Mouse (Mus musculus): ENCODE results near the gene Thsd4.
A peak's percentile ranks its signal among the peaks of the same experiment; 100 is the strongest.

The Thsd4 gene

GRCm38 (mm10) chr9:60067241-60067640 is 454.6 kb downstream of the Thsd4 start:
- DNase-seq (ENCODE audit: low spot score): no peak

- DNase-seq (ENCODE audit: low spot score): no peak
Measured at GRCm38 (mm10) chr9:60065184-60065583, 456.7 kb downstream of the Thsd4 start.

GRCm38 (mm10) chr9:60063191-60063720 is 458.6 kb downstream of the Thsd4 start:
- no peak for DNase-seq (ENCODE audit: low spot score)

GRCm38 (mm10) chr9:60056131-60056530 is 465.7 kb downstream of the Thsd4 start:
- no peak for DNase-seq (ENCODE audit: low spot score)

GRCm38 (mm10) chr9:60054951-60055350 is 466.9 kb downstream of the Thsd4 start:
- DNase-seq (ENCODE audit: low spot score): no peak

GRCm38 (mm10) chr9:60053117-60053516 is 468.7 kb downstream of the Thsd4 start:
- no peak for DNase-seq (ENCODE audit: low spot score)

- no peak for DNase-seq (ENCODE audit: low spot score)
Measured at GRCm38 (mm10) chr9:60052415-60052814, 469.4 kb downstream of the Thsd4 start.

GRCm38 (mm10) chr9:60043175-60043574 is 478.7 kb downstream of the Thsd4 start:
- no peak for DNase-seq (ENCODE audit: low spot score)

- no peak for DNase-seq (ENCODE audit: low spot score)
Measured at GRCm38 (mm10) chr9:60034883-60035282, 487.0 kb downstream of the Thsd4 start.

GRCm38 (mm10) chr9:60027234-60027633 is 494.6 kb downstream of the Thsd4 start:
- no peak for DNase-seq (ENCODE audit: low spot score)

GRCm38 (mm10) chr9:60026795-60027194 is 495.1 kb downstream of the Thsd4 start:
- no peak for DNase-seq (ENCODE audit: low spot score)

GRCm38 (mm10) chr9:60025919-60026318 is 495.9 kb downstream of the Thsd4 start:
- DNase-seq (ENCODE audit: low spot score): no peak

GRCm38 (mm10) chr9:60024971-60025370 is 496.9 kb downstream of the Thsd4 start:
- peak; percentile 78 for DNase-seq (ENCODE audit: low spot score)

GRCm38 (mm10) chr9:60024545-60024944 is 497.3 kb downstream of the Thsd4 start:
- peak; percentile 40 for DNase-seq (ENCODE audit: low spot score)

- no peak for DNase-seq (ENCODE audit: low spot score)
Measured at GRCm38 (mm10) chr9:60022331-60022730, 499.5 kb downstream of the Thsd4 start.

GRCm38 (mm10) chr9:60020444-60020843 is 501.4 kb downstream of the Thsd4 start:
- no peak for DNase-seq (ENCODE audit: low spot score)

- DNase-seq (ENCODE audit: low spot score): no peak
Measured at GRCm38 (mm10) chr9:60010285-60010684, 511.6 kb downstream of the Thsd4 start.

GRCm38 (mm10) chr9:60008936-60009335 is 512.9 kb downstream of the Thsd4 start:
- no peak for DNase-seq (ENCODE audit: low spot score)

- DNase-seq (ENCODE audit: low spot score): no peak
Measured at GRCm38 (mm10) chr9:60002323-60002722, 519.5 kb downstream of the Thsd4 start.

GRCm38 (mm10) chr9:60001444-60001843 is 520.4 kb downstream of the Thsd4 start:
- no peak for DNase-seq (ENCODE audit: low spot score)

GRCm38 (mm10) chr9:59997725-59998124 is 524.1 kb downstream of the Thsd4 start:
- DNase-seq (ENCODE audit: low spot score): no peak

- no peak for DNase-seq (ENCODE audit: low spot score)
Measured at GRCm38 (mm10) chr9:59991407-59991806, 530.4 kb downstream of the Thsd4 start.

GRCm38 (mm10) chr9:59989864-59990263 is 532.0 kb downstream of the Thsd4 start:
- peak; percentile 84 for DNase-seq (ENCODE audit: low spot score)

- no peak for DNase-seq (ENCODE audit: low spot score)
Measured at GRCm38 (mm10) chr9:59985900-59986572, 535.8 kb downstream of the Thsd4 start.

All from embryo, embryonic 10.5 days (tissue).